Mouse (Mus musculus) adrenal gland, postnatal 14 days (tissue): ENCODE measurements around the gene Cemip2. TPM values are rescaled to one million over a fixed set of nuclear protein-coding genes. Genes with fewer than 3 reads are reported as not detected.
A peak's percentile ranks its signal among the peaks of the same experiment; 100 is the strongest.

Experiments
- DNase-seq: peaks from one replicate; pipeline ENCODE4 v3.0.0; 2021; ENCODE audit warnings: mixed read lengths
- total RNA-seq: library from RNA; stranded (reverse); gene quantifications from 2 replicates; pipeline ENCODE4 v1.2.3, GENCODE M21; 2021

Cemip2 gene
- total RNA-seq, 1 experiment from 2014 or later: 25.3 TPM

- DNase-seq: peak; percentile 43
Measured at GRCm38 (mm10) chr19:21814433-21815020, 36.4 kb downstream of the Cemip2 start.

- DNase-seq: no peak
Measured at GRCm38 (mm10) chr19:21816260-21816659, 38.1 kb downstream of the Cemip2 start.

- no peak for DNase-seq
Measured at GRCm38 (mm10) chr19:21818021-21818725, 40.0 kb downstream of the Cemip2 start.

- peak; percentile 63 for DNase-seq
Measured at GRCm38 (mm10) chr19:21819585-21819984, 41.4 kb downstream of the Cemip2 start.

- DNase-seq: no peak
Measured at GRCm38 (mm10) chr19:21820126-21820525, 42.0 kb downstream of the Cemip2 start.

GRCm38 (mm10) chr19:21821877-21822276, 43.7 kb downstream of the Cemip2 start:
- DNase-seq: no peak

- no peak for DNase-seq
Measured at GRCm38 (mm10) chr19:21824146-21824545, 46.0 kb downstream of the Cemip2 start.

GRCm38 (mm10) chr19:21825128-21825885, 47.2 kb downstream of the Cemip2 start:
- DNase-seq: no peak

- no peak for DNase-seq
Measured at GRCm38 (mm10) chr19:21833416-21833992, 55.4 kb downstream of the Cemip2 start.

GRCm38 (mm10) chr19:21834952-21835351, 56.8 kb downstream of the Cemip2 start:
- DNase-seq: no peak

- DNase-seq: no peak
Measured at GRCm38 (mm10) chr19:21850721-21851120, 72.6 kb downstream of the Cemip2 start.

- DNase-seq: no peak
Measured at GRCm38 (mm10) chr19:21854526-21855228, 76.5 kb downstream of the Cemip2 start.

GRCm38 (mm10) chr19:21855421-21856128, 77.4 kb downstream of the Cemip2 start:
- no peak for DNase-seq

- no peak for DNase-seq
Measured at GRCm38 (mm10) chr19:21858846-21859521, 80.8 kb downstream of the Cemip2 start.

GRCm38 (mm10) chr19:21860132-21860531, 82.0 kb downstream of the Cemip2 start:
- DNase-seq: no peak

GRCm38 (mm10) chr19:21860894-21861293, 82.8 kb downstream of the Cemip2 start:
- DNase-seq: no peak

- DNase-seq: no peak
Measured at GRCm38 (mm10) chr19:21862289-21862990, 84.3 kb downstream of the Cemip2 start.

- no peak for DNase-seq
Measured at GRCm38 (mm10) chr19:21862991-21863931, 85.1 kb downstream of the Cemip2 start.
